Mouse (Mus musculus) cerebellum, adult 18-20 months (tissue): ENCODE results near the gene Gm13043.
"Not testable (repeated sequence)": the region's sequence is repeated elsewhere in the genome, so short reads cannot be mapped to it uniquely, and the experiment has no call there.

Experiments
- DNase-seq, 2 experiments: peaks; one replicate each; pipeline ENCODE4 v3.0.0; 2021

Gene Gm13043

DNA sequence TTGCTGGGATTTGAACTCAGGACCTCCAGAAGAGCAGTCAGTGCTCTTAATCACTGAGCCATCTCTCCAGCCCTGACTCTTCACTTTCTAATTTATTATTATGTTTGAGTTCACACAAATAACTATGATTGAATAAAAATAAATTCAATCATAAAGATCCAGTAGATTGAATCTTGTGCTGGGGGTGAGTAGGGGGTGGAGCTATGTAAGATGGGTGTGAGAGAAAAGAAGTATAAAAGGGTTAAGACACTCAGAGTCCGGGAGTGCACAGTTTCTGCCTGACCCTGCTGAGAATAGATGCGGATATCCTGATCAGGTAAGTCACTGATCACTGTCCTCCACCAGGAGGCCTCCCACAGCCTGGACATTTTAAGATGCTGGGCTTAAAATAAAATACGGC lies at the start of gene Gm13043:
Gene Gm13043, plus strand, starts transcription at position 301 of the 400 bp plus-strand sequence.
- no peak for DNase-seq

DNA sequence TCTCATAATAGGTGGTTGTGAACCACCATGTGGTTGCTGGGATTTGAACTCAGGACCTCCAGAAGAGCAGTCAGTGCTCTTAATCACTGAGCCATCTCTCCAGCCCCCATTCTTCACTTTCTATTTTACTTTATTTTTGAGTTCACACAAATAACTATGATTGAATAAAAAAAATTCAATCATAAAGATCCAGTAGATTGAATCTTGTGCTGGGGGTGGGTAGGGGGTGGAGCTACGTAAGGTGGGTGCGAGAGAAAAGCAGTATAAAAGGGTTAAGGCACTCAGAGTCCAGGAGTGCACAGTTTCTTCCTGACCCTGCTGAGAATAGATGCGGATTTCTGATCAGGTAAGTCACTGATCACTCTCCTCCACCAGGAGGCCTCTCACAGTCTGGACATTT lies 24.5 kb downstream of the Gm13043 start, which contains the start of gene Gm13040:
Gene Gm13040, plus strand, starts transcription at position 301 of the 400 bp plus-strand sequence.
- DNase-seq: not testable (repeated sequence)

DNA sequence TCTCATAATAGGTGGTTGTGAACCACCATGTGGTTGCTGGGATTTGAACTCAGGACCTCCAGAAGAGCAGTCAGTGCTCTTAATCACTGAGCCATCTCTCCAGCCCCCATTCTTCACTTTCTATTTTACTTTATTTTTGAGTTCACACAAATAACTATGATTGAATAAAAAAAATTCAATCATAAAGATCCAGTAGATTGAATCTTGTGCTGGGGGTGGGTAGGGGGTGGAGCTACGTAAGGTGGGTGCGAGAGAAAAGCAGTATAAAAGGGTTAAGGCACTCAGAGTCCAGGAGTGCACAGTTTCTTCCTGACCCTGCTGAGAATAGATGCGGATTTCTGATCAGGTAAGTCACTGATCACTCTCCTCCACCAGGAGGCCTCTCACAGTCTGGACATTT lies 40.3 kb downstream of the Gm13043 start, which contains the start of the genes BC080695 and Gm13057:
Gene BC080695, plus strand, starts transcription at position 301 of the 400 bp plus-strand sequence.
Gene Gm13057, plus strand, starts transcription at position 310 of the 400 bp plus-strand sequence.
- not testable (repeated sequence) for DNase-seq
